Mouse (Mus musculus): ENCODE data around the gene Obox2.
"Not testable (repeated sequence)": the region's sequence is repeated elsewhere in the genome, so short reads cannot be mapped to it uniquely, and the experiment has no call there.

The Obox2 gene

GRCm38 (mm10) chr7:15388421-15388998, at the start of gene Obox2, which contains the start of gene Obox1:
Gene Obox2, plus strand, starts transcription at chr7:15388721.
Gene Obox1, plus strand, starts transcription at chr7:15388948.
- DNase-seq: not testable (repeated sequence)

GRCm38 (mm10) chr7:15399147-15399874, 10.8 kb downstream of the Obox2 start:
- DNase-seq: not testable (repeated sequence)

GRCm38 (mm10) chr7:15406816-15407215, 18.3 kb downstream of the Obox2 start:
- DNase-seq: not testable (repeated sequence)

GRCm38 (mm10) chr7:15418046-15418445, 29.5 kb downstream of the Obox2 start:
- not testable (repeated sequence) for DNase-seq

GRCm38 (mm10) chr7:15425537-15425936, 37.0 kb downstream of the Obox2 start:
- not testable (repeated sequence) for DNase-seq
